ENCODE assay signal across 13 mouse cellular contexts in the genomic region with DNA sequence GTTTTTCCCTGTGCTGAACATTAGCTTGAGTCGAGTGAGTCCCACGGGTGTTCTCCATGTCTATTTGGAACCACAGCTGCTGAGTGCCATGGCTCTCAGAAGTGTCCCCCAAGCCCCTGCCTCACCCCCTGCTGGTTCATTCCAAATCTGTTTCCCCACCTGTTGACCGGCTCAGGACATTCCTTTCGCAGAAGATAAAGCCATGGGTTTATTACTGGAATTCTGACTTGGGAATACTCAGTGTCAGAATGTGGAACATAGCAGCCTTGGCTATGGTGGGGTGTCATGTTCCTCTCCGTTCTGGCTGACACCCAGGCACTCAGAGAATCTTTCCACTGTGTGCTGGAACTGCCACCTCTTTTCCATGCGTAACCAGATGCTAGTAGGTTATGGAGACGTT.
DNase-seq lines count a peak whose midpoint lies in the region; ATAC-seq lines count a peak whose summit lies in the region.
"Had no signal": no experiment of that assay in that cellular context is flagged by ENCODE, and none has a peak within 500 bp of the region (broad histone marks: within the 10 kb centered on the region; RNA-seq: fewer than 3 reads in every experiment).

No protein-coding gene starts in this region.

- no peaks in the 10 kb centered on the region for H3K27me3 ChIP-seq in embryonic facial prominence, embryonic 12.5 days
- H3K27me3 ChIP-seq in embryonic facial prominence, embryonic 10.5 days (replicated peaks; ENCODE audit: low read depth, poor library complexity, severe bottlenecking), result no peaks in the 10 kb centered on the region

- intact Hi-C loops in heart, postnatal 25 days (cut with DNase I), result no loop called here

- ATAC-seq in embryonic facial prominence, embryonic 12.5 days (ENCODE audit: insufficient number of reproducible peaks, insufficient read depth, low FRiP score, low TSS enrichment), result peak; percentile 41; the same call in 1 of the 2 replicates
- ATAC-seq: liver, postnatal 0 days had no signal

- DNase-seq in embryonic facial prominence, embryonic 10.5 days (ENCODE audit: low spot score), result no peak
- peak; percentile 10 for DNase-seq in urinary bladder, postnatal 14 days (ENCODE audit: low spot score)
- DNase-seq in urinary bladder, postnatal 25 days (ENCODE audit: low spot score), result no peak
- DNase-seq in heart, postnatal 25 days (ENCODE audit: low spot score), result peak; percentile 12
- no peak for DNase-seq in thymus, adult 18-20 months
- DNase-seq in right cerebral cortex, postnatal 14 days, result no peak
- no peak for DNase-seq in frontal cortex, postnatal 10 days (ENCODE audit: low spot score in 2 of 2)
- DNase-seq: cerebellum, adult 18-20 months; liver, postnatal 0 days; thymus, postnatal 14 days had no signal

- H3K9me3 ChIP-seq in embryonic facial prominence, embryonic 12.5 days, result no peaks in the 10 kb centered on the region
- H3K9me3 ChIP-seq in embryonic facial prominence, embryonic 10.5 days, result no peaks in the 10 kb centered on the region
- H3K9me3 ChIP-seq: midbrain, embryonic 10.5 days had no signal

- no peak overlapping the region for H3K4me3 ChIP-seq in embryonic facial prominence, embryonic 12.5 days
- no peak overlapping the region for H3K4me3 ChIP-seq in embryonic facial prominence, embryonic 10.5 days
- H3K4me3 ChIP-seq: midbrain, embryonic 10.5 days had no signal

- no peak overlapping the region for H3K9ac ChIP-seq in embryonic facial prominence, embryonic 12.5 days
- H3K9ac ChIP-seq: liver, postnatal 0 days had no signal

- H3K4me1 ChIP-seq in embryonic facial prominence, embryonic 12.5 days, result peaks cover 4% of the 10 kb centered on the region; the same call in 1 of the 2 replicates
- peaks cover 11% of the 10 kb centered on the region; the same call in 1 of the 2 replicates for H3K4me1 ChIP-seq in embryonic facial prominence, embryonic 10.5 days

- WGBS in embryonic facial prominence, embryonic 12.5 days, result 58% methylated on average over 7 of the region's 7 CpGs
- WGBS in embryonic facial prominence, embryonic 10.5 days, result 76% methylated on average over 7 of the region's 7 CpGs

- no peak overlapping the region for H3K4me2 ChIP-seq in embryonic facial prominence, embryonic 12.5 days (replicated peaks)

- H3K36me3 ChIP-seq in embryonic facial prominence, embryonic 12.5 days, result no peaks in the 10 kb centered on the region
- no peaks in the 10 kb centered on the region for H3K36me3 ChIP-seq in embryonic facial prominence, embryonic 10.5 days (replicated peaks)
- H3K36me3 ChIP-seq: midbrain, embryonic 10.5 days had no signal

- no peak overlapping the region for H3K27ac ChIP-seq in embryonic facial prominence, embryonic 12.5 days
- no peak overlapping the region for H3K27ac ChIP-seq in embryonic facial prominence, embryonic 10.5 days (replicated peaks)
- H3K27ac ChIP-seq: kidney, postnatal 0 days; midbrain, embryonic 10.5 days had no signal

Comparison
In these comparisons a context has a peak if more than half of its experiments do, and no peak if none do; other contexts are left out.
1. DNase-seq: peak in urinary bladder, postnatal 14 days (single experiment) and heart, postnatal 25 days (single experiment); none in embryonic facial prominence, embryonic 10.5 days (single experiment), urinary bladder, postnatal 25 days (single experiment), thymus, adult 18-20 months (0 of 2), right cerebral cortex, postnatal 14 days (single experiment) and frontal cortex, postnatal 10 days (0 of 2).